Mouse (Mus musculus) embryonic facial prominence, embryonic 11.5 days (tissue): Measurements from ENCODE around the gene Agbl4. TPM values are rescaled to one million over a fixed set of nuclear protein-coding genes. Genes with fewer than 3 reads are reported as not detected.
"Not testable (repeated sequence)": the region's sequence is repeated elsewhere in the genome, so short reads cannot be mapped to it uniquely, and the experiment has no call there.

Source experiments
- ATAC-seq: fragments of 200-750 bp; cut with Nextera tagmentation; replicated peaks from 2 replicates; pipeline ENCODE4 v1.8.0; 2017; ENCODE audit warnings: low read depth; ENCODE audit not compliant: insufficient number of reproducible peaks, low FRiP score, low TSS enrichment
- DNase-seq: peaks from one replicate; pipeline ENCODE4 v3.0.0-alpha.2; 2015; ENCODE audit warnings: low spot score
- H3K27ac ChIP-seq: fragments of 300-500 bp; sonication (generic); replicated peaks from 2 replicates; pipeline ENCODE4 v1.5.1; 2014; ENCODE audit warnings: mild to moderate bottlenecking, low read depth, low read length, control low read depth
- H3K27me3 ChIP-seq: fragments of 300-500 bp; sonication (generic); 2 replicates; pipeline ENCODE4 v1.6.1; 2014; ENCODE audit warnings: mild to moderate bottlenecking, low read length, moderate library complexity, mixed read lengths; ENCODE audit not compliant: control insufficient read depth, insufficient read depth
- H3K36me3 ChIP-seq: fragments of 300-500 bp; sonication (generic); replicated peaks from 2 replicates; pipeline ENCODE4 v1.6.1; 2014; ENCODE audit warnings: low read depth, mild to moderate bottlenecking, low read length, moderate library complexity, mixed read lengths; ENCODE audit not compliant: control insufficient read depth, insufficient read depth
- H3K4me1 ChIP-seq: fragments of 300-500 bp; sonication (generic); 2 replicates; pipeline ENCODE4 v1.6.1; 2014; ENCODE audit warnings: low read length, mixed read lengths; ENCODE audit not compliant: control insufficient read depth, insufficient read depth
- H3K4me2 ChIP-seq: fragments of 300-500 bp; sonication (generic); 2 replicates; pipeline ENCODE4 v1.6.1; 2014; ENCODE audit warnings: low read depth, mild to moderate bottlenecking, control low read depth, low read length, moderate library complexity
- H3K4me3 ChIP-seq: fragments of 300-500 bp; sonication (generic); 2 replicates; pipeline ENCODE4 v1.5.1; 2014; ENCODE audit warnings: low read depth, low read length, control low read depth
- H3K9ac ChIP-seq: fragments of 300-500 bp; sonication (generic); replicated peaks from 2 replicates; pipeline ENCODE4 v1.6.1; 2014; ENCODE audit warnings: mild to moderate bottlenecking, control low read depth, low read length
- H3K9me3 ChIP-seq: fragments of 300-500 bp; sonication (generic); replicated peaks from 2 replicates; pipeline ENCODE4 v1.6.1; 2016; ENCODE audit warnings: mild to moderate bottlenecking, low read length, inconsistent platforms, mixed read lengths; ENCODE audit not compliant: control insufficient read depth
- WGBS: fragments of 180-500 bp; shearing (Covaris S2); extraction: QIAGEN DNeasy Blood & Tissue Kit; methylation state at CpG from one replicate; pipeline ENCODE4 v1.1.7; 2014; 5-methylcytosine and 5-hydroxymethylcytosine counted together
- polyA plus RNA-seq: library from polyadenylated mRNA; unstranded; fragments of >200 nt; fragmentation: Nextera tagmentation; extraction: Ambion mirVana; gene quantifications from 2 replicates; pipeline ENCODE4 v1.2.1, GENCODE M21; 2014

Gene Agbl4
- polyA plus RNA-seq, 1 experiment from 2014 or later = 0.98 TPM

GRCm38 (mm10) chr4:111085330-111085729 lies 687.9 kb downstream of the Agbl4 start:
- ATAC-seq (no peak), DNase-seq (no peak)

GRCm38 (mm10) chr4:111136217-111137147 lies 739.0 kb downstream of the Agbl4 start:
- DNase-seq = no peak

More at GRCm38 (mm10) chr4:111085330-111085729, 687.9 kb downstream of the Agbl4 start:
- Histone ChIP-seq H3K9me3 (no peaks in the 10 kb centered on the region), H3K27ac (no peak overlapping the region), H3K9ac (no peak overlapping the region), H3K36me3 (no peaks in the 10 kb centered on the region), H3K4me1 (no peaks in the 10 kb centered on the region), H3K4me3 (no peak overlapping the region), H3K27me3 (no peaks in the 10 kb centered on the region), H3K4me2 (no peak overlapping the region)
- WGBS = 85% methylated on average over 1 of the region's 1 CpGs

GRCm38 (mm10) chr4:111147748-111148147 lies 750.3 kb downstream of the Agbl4 start:
- H3K36me3 ChIP-seq = no peaks in the 10 kb centered on the region
- no peaks in the 10 kb centered on the region for H3K4me1 ChIP-seq
- no peaks in the 10 kb centered on the region for H3K27me3 ChIP-seq
- H3K27ac ChIP-seq = no peak overlapping the region
- no peak overlapping the region for H3K9ac ChIP-seq
- no peaks in the 10 kb centered on the region for H3K9me3 ChIP-seq
- no peak overlapping the region for H3K4me3 ChIP-seq
- no peak overlapping the region for H3K4me2 ChIP-seq
- ATAC-seq (no peak), DNase-seq (no peak)
- 84% methylated on average over 1 of the region's 1 CpGs for WGBS

More at GRCm38 (mm10) chr4:111136217-111137147, 739.0 kb downstream of the Agbl4 start:
- H3K36me3 ChIP-seq = no peaks in the 10 kb centered on the region
- H3K27me3 ChIP-seq = no peaks in the 10 kb centered on the region
- no peak overlapping the region for H3K9ac ChIP-seq
- H3K9me3 ChIP-seq = no peaks in the 10 kb centered on the region
- H3K27ac ChIP-seq = no peak overlapping the region
- no peak overlapping the region for H3K4me2 ChIP-seq
- 75% methylated on average over 3 of the region's 3 CpGs for WGBS
- no peak for ATAC-seq
- H3K4me3 ChIP-seq = no peak overlapping the region
- H3K4me1 ChIP-seq = no peaks in the 10 kb centered on the region

GRCm38 (mm10) chr4:111155859-111156258 lies 758.4 kb downstream of the Agbl4 start:
- Histone ChIP-seq H3K27ac (no peak overlapping the region), H3K4me1 (no peaks in the 10 kb centered on the region), H3K4me2 (no peak overlapping the region), H3K9me3 (no peaks in the 10 kb centered on the region), H3K4me3 (no peak overlapping the region), H3K27me3 (no peaks in the 10 kb centered on the region), H3K9ac (no peak overlapping the region), H3K36me3 (no peaks in the 10 kb centered on the region)
- WGBS = 57% methylated on average over 1 of the region's 1 CpGs
- no peak for DNase-seq
- no peak for ATAC-seq

GRCm38 (mm10) chr4:111181478-111181877 lies 784.0 kb downstream of the Agbl4 start:
- ATAC-seq (no peak), DNase-seq (no peak)
- WGBS = 78% methylated on average over 2 of the region's 2 CpGs
- Histone ChIP-seq H3K9me3 (no peaks in the 10 kb centered on the region), H3K27me3 (no peaks in the 10 kb centered on the region), H3K4me1 (no peaks in the 10 kb centered on the region), H3K9ac (no peak overlapping the region), H3K4me3 (no peak overlapping the region), H3K27ac (no peak overlapping the region), H3K4me2 (no peak overlapping the region), H3K36me3 (no peaks in the 10 kb centered on the region)

GRCm38 (mm10) chr4:111200100-111200499 lies 802.6 kb downstream of the Agbl4 start:
- DNase-seq = no peak

DNA sequence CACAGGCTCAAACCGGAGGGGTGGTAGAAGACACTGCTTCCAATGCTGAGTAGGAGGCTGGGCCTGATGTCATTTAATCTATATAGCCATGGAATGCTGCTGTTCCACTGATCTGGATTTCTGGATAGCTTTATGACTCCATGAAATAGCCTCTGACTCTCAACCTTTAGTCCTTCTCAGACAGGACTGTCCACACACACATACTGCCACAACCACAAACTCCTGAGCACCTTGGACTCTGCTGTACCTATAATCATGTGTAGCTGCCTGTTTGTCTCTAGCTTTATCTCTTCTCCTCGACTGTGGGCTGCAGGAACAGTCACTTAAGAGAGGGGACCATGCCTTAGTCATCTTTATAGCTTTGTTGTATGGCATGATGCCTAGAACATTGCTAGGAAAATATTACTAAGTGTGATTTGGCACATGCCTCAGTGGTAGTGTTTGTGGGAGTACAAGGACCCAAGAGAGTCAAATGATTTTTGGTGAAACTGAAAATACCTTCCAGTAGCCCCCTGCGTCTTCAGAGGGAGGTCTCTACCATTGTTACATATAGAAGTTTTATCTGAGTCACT lies 817.8 kb downstream of the Agbl4 start:
- ATAC-seq (no peak), DNase-seq (no peak)
- Histone ChIP-seq H3K4me3 (no peak overlapping the region), H3K4me2 (no peak overlapping the region), H3K36me3 (no peaks in the 10 kb centered on the region), H3K4me1 (no peaks in the 10 kb centered on the region), H3K9me3 (no peaks in the 10 kb centered on the region), H3K9ac (no peak overlapping the region), H3K27me3 (no peaks in the 10 kb centered on the region), H3K27ac (no peak overlapping the region)
- 71% methylated on average over 3 of the region's 3 CpGs for WGBS

More at GRCm38 (mm10) chr4:111200100-111200499, 802.6 kb downstream of the Agbl4 start:
- H3K4me2 ChIP-seq = no peak overlapping the region
- H3K4me1 ChIP-seq = no peaks in the 10 kb centered on the region
- no peak overlapping the region for H3K4me3 ChIP-seq
- no peak overlapping the region for H3K9ac ChIP-seq
- no peak overlapping the region for H3K27ac ChIP-seq
- H3K9me3 ChIP-seq = no peaks in the 10 kb centered on the region
- H3K27me3 ChIP-seq = no peaks in the 10 kb centered on the region
- H3K36me3 ChIP-seq = no peaks in the 10 kb centered on the region
- ATAC-seq = no peak
- WGBS = 37% methylated on average over 2 of the region's 2 CpGs

GRCm38 (mm10) chr4:111219030-111219429 lies 821.6 kb downstream of the Agbl4 start:
- H3K27ac ChIP-seq, H3K36me3 ChIP-seq, ATAC-seq, H3K4me2 ChIP-seq, H3K27me3 ChIP-seq, H3K9ac ChIP-seq, H3K4me1 ChIP-seq, DNase-seq, H3K9me3 ChIP-seq, H3K4me3 ChIP-seq: not testable (repeated sequence)
- WGBS = no CpG with 5 or more reads among the region's 1 CpGs
